Mouse (Mus musculus) neutrophil, adult 5-6 weeks (primary cell): ENCODE results near the gene Dynlt1c. TPM values are rescaled to one million over a fixed set of nuclear protein-coding genes. Genes with fewer than 3 reads are reported as not detected.
"Not testable (repeated sequence)": the region's sequence is repeated elsewhere in the genome, so short reads cannot be mapped to it uniquely, and the experiment has no call there.

Source experiments
- ATAC-seq: fragments of 151-379, 151-347 bp; 2 replicates; pipeline ENCODE4 v1.8.0; 2017; ENCODE audit warnings: mild to moderate bottlenecking, moderate TSS enrichment; ENCODE audit not compliant: insufficient number of reproducible peaks, poor library complexity, low FRiP score, severe bottlenecking; ENCODE audit errors: extremely low read depth
- total RNA-seq: library from RNA; stranded (forward); fragments of 200-1000 nt; gene quantifications from 2 replicates; pipeline ENCODE4 v1.2.3, GENCODE M21; 2017

The Dynlt1c gene
- total RNA-seq, 1 experiment from 2014 or later: 68.3 TPM

GRCm38 (mm10) chr17:6646841-6647240, 45.4 kb downstream of the Dynlt1c start:
- not testable (repeated sequence) for ATAC-seq

GRCm38 (mm10) chr17:6647452-6647851, 46.0 kb downstream of the Dynlt1c start:
- not testable (repeated sequence) for ATAC-seq

- ATAC-seq: not testable (repeated sequence)
Observed at GRCm38 (mm10) chr17:6650904-6651565, 49.6 kb downstream of the Dynlt1c start.

- not testable (repeated sequence) for ATAC-seq
Observed at GRCm38 (mm10) chr17:6653341-6653946, 52.0 kb downstream of the Dynlt1c start.

- 0 out of 2 replicates have a peak, but pooled peaks have one; percentile 7 for ATAC-seq
Observed at GRCm38 (mm10) chr17:6655087-6655511, 53.6 kb downstream of the Dynlt1c start.

- ATAC-seq: peak; percentile 96
Observed at GRCm38 (mm10) chr17:6655567-6656281, 54.3 kb downstream of the Dynlt1c start, which contains the start of gene Dynlt1f. Gene Dynlt1f (minus strand): TSS chr17:6655900.

GRCm38 (mm10) chr17:6656471-6656870, 55.0 kb downstream of the Dynlt1c start:
- not testable (repeated sequence) for ATAC-seq

GRCm38 (mm10) chr17:6658801-6659200, 57.3 kb downstream of the Dynlt1c start, which contains the start of gene Sytl3:
Gene Sytl3 (plus strand): TSS chr17:6659093.
- not testable (repeated sequence) for ATAC-seq

Other genes with a start within 250 kb of the Dynlt1c start
- gene Dynlt1b, start 171.6 kb upstream of the Dynlt1c start, total RNA-seq: 180 and 185 TPM in 2 replicates
- 122 and 128 TPM in 2 replicates for gene Dynlt1f, start 54.2 kb downstream of the Dynlt1c start, total RNA-seq
- gene Sytl3, start 57.4 kb downstream of the Dynlt1c start, total RNA-seq: 5.5 and 6.4 TPM in 2 replicates
- gene Ezr, start 181.1 kb downstream of the Dynlt1c start, total RNA-seq: 651 and 692 TPM in 2 replicates